Mouse (Mus musculus): ENCODE measurements around the gene Dcdc2a.

Gene Dcdc2a

DNA sequence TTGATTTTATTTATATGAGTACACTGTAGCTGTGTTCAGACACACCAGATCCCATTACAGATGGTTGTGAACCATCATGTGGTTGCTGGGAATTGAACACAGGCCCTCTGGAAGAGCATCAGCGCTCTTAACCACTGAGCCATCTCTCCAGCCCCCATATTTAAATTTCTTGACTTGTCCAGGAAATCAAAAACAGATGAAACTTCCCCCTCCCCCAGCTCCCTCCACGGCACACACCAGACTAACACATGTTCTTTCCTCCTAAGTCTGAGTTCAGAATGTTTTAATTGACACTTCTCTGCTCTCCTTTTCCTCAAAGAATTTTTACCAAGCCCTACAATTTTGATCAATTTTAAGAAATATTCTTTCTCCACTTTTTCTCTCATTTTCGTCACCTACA, 113.1 kb downstream of the Dcdc2a start:
- DNase-seq (ENCODE audit: low spot score in 2 of 2): no peak

DNA sequence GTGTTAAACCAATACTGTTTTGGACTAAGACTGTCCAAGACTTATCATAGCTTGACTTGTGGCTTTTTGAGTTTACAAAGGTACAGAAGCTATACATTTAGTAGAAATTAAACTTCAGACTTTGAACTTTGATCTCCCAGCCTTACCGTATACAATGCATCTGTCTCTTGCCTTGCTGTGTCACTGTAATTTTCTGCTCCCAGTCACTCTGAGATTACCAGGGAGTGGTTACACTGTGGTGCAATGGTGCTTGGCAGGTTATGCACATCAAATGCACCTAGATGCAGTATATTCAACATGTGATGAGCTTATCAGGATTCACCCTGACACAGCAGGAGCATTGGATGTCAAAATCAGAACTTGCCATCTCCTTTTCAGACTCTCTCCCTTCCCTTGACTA, 122.0 kb downstream of the Dcdc2a start:
- no peak for DNase-seq (ENCODE audit: low spot score in 2 of 2)

DNA sequence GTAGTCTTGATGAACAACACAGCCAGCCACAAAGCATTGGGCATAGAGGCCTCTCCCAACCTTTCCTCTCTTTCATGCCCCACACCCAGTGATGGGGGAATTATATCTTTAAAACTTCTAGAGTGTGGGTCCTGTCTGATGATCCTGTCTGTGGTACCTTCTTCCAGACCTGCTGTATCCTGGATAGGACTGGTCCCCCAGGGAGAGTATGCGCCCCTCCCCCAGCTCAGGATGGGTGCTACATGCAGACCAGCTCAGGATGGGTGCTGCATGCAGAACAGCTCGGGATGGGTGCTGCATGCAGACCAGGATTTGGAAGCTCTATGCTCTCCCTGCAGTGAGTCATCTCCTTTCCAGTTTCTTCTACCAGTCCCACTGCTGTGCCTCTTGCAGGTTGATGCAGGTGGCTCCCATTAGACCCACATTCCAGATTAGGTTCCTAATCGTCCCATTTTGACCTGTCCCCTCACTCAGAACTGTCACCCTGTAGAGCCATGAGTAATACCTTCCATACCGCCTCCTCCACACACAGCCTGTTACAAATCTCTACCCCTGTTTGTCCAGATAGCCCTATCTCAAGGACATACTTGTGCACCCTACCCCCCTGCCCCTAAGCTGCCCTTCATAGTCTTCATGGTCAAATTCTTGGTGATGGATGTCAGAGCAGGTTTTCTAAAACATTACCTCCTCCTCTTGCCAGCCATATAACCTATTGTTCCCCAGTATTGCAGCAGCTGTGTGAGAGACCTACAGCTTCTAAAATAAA, 122.6 kb downstream of the Dcdc2a start:
- no peak for DNase-seq (ENCODE audit: low spot score in 2 of 2)

DNA sequence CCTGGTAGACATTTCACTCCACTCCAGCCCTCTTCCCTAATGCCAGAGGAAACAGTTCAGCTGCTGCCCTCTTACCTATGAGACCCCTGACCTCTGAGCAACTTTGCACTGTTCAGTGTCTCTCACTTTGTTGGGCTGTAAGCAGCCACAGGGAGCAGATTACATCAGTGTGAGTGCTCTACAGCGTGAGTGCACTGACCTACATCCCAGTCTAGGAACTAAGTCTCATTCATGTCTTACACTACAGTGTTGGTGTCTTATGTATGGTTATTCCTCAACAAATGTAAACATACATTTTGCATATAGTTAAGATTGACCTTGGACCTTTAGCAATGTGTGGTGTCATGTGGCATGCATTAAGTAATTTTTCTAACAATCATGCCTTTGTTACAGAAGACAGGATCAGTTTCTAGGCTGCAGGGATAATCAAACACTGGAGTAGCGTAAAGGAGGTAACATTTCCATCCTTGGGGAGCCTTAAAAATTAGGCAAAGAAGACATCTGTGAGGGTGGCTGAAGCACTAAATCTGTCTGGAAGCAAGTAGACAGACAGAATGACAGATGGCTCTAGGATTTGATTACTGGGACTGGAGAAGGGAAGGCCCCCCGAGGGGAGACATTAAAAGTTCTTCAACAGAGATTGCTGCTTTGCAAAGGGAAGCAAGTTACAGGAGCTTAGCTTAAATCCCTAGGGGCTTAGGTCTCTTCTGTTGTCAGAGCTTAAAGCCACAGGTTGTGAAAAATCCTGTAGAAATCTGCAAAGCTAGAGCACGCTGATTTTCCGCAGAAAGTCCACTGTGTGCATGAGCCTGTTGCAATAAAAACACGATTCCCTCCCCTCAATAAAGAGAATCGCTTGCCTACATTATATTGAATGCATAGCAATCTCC, 130.9 kb downstream of the Dcdc2a start:
- DNase-seq (ENCODE audit: low spot score in 2 of 2): no peak

DNA sequence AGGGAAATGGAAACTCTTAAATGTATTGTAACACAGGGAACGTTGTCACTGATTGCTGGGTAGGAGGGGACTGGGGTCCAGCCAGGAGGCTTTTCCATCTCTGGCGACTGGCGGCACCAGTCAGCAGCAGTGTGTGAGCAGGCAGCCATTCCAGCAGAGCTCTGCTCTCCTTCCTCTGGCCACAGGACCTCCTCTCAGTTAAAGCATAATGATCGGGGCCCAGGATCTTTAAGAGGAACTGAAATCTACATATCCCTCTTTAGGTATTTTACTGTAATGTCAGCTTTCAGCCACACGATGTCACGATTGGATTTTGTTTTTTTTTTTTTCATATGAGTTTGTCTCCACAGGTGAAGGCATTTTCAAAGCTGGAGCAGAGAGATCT, 131.5 kb downstream of the Dcdc2a start:
- DNase-seq (ENCODE audit: low spot score in 2 of 2): no peak

DNA sequence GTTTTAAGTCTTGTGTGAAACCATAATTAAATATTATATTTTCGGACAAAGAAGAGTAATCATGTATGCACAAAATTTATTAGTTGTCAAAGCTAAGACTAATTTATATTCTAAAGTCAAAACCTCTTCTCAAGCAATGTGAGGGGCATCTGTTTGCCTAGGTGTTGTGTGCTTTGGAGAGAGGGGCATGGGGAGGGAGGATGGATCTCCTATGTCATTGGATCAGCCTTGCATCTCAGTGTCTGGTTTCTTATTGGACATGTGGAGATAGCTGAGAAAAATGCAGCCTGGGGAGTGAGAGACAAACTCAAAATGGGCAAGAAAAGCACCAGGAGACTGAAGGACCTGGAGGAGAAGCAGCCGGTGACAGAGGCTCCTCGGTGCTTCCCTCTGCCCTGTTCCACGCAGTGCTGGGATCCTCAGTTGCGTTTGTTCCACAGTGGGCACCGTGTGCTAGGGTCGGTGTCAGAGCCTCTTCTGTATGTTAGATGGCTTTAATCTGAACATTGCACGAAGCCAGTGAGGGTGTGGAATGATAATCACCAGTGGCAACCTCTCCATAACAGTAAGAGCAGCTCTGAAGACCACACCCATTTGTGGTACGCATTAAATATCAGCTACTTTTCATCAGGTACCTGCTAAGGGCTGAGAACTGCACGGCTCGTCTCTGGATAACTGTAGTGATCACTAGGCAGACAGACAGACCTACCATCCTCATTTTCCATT, 133.8 kb downstream of the Dcdc2a start:
- DNase-seq (ENCODE audit: low spot score in 2 of 2): no peak

DNA sequence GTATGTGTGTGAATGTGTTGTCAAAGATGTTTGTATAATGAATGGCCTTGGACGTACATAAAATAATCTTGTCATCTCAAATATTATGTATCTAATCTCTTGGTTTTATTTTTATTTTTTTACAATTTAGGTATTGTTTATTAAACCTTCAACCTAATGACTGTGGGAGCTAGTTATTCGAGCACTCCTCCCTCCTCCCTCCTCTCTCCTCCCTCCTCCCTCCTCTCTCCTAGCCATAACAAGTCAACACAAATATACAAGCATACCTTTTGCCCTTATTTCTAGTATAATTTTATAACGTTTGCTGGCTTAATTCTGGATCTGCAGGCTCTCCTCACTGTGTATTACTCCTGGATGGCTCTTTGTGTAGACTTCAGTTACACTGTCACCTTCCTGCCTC, 134.4 kb downstream of the Dcdc2a start:
- no peak for DNase-seq (ENCODE audit: low spot score in 2 of 2)

DNA sequence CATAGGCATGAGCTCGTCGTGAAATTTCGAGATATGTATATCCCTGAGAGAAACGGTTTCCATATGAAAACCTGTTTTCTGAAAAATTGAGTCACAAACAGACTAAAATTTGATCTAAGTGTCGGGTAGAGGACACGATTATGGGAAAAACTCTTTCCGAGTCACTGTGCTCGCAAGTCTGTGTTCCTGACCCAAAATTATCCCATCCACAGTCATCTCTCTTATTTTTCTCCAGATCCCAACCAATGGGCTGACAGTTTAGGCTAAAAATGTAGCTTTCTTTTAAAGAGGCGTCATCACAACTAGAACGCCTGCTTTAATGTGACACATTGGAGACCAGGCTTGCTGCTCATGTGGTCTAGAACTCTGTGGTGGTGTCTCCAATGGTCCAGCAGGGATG, 139.9 kb downstream of the Dcdc2a start:
- DNase-seq (ENCODE audit: low spot score in 2 of 2): no peak

DNA sequence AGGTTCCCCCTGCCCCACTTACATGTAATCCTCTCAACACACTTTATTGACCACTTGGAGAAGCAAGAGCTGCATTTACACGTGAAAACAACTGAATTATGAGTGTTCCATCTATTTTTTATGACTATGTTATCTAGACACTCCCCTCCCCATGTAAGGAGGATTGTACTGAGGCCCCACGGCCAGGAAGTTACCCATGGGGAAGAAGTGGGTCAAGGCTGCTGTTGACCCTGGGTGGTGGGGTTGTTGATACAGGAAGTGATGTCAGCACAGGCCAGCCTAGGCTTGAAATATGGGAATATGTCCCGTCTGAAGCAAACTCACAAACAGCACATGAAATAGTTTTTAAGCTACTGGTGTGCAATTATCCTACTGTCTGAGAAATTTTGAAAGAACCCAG, 144.1 kb downstream of the Dcdc2a start:
- DNase-seq (ENCODE audit: low spot score in 2 of 2): no peak

DNA sequence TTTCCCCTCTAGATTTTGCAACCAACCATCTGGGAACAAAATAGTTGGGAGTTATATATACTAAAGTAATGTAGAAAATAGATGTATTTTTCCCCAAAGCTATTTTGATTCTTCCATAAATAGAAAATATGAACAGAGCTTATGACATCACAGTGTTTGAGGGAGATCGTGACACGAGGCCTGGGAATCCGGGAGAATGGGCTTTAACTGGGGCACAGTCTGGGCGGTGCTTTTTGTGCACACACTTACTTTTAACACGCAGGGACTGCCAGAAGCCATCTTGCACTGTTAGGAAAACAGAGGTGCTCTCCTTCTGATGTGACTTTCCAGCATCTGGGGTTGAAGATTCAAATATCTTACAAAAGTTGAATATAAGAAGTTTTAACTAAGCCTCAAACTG, 151.1 kb downstream of the Dcdc2a start:
- no peak for DNase-seq (ENCODE audit: low spot score in 2 of 2)

DNA sequence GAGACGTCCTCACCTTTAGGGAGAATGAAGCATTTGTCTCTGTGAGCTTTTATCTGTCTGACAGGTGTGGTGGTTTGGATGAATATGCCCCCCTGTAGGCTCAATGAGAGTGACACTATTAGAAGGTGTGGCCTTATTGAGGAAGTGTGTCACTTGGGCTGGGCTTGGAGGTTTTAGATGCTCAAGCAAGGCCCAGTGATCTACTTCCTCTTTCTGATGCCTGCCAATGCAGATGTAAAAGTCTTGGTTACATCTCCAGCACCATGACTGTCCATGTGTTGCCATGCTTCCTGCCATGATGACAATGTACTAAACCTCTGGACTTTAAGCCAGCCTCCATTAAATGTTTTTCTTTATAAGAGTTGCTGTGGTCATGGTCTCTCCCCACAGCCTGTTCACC, 162.6 kb downstream of the Dcdc2a start:
- no peak for DNase-seq (ENCODE audit: low spot score in 2 of 2)

DNA sequence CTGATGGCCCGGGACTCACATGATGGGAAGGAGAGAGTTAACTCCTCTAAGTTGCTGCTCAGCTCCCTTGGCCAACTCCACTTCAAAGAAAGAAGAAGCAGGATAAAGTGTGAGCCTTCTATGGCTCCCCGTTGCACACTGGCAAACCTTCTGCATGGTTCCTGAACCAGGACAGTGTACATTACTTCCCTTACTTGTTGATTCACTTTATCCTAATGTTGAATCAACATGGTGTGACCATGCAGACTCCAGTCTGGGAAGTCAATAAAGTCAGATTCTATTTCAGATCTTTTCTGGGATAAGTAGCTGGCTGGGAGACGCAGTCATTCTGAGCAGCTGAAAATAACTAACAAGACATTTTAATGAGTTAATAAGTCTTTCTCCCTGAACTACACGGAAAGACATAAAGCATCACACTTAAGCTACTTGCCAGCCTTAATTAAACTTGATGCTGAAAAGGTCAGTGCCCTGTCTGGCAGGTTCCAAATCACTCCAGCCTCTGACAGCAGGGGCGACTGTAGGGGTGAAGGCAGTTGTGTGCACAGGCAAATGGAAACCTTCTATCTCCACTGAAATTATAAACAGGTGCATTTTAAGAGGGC, 164.5 kb downstream of the Dcdc2a start:
- no peak for DNase-seq (ENCODE audit: low spot score in 2 of 2)

DNA sequence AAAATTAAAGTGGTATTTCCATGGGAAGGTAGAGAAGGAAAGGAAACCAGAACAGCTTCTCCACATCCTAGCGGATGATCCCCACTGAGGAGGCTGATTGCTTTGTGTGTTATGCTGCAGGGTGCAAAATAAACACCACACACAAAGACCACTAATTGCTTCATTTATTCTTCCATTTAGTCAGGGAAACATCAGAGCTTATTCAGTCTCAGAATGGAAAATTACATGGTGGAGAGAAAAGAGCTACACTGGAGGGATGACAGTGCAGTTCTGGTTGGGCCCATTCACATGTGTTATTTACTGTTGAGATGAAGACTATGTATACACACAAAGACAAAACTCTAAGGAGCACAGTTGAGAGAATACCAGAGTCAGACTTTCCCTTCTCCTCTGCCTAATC, 196.1 kb downstream of the Dcdc2a start:
- no peak for DNase-seq (ENCODE audit: low spot score in 2 of 2)

DNA sequence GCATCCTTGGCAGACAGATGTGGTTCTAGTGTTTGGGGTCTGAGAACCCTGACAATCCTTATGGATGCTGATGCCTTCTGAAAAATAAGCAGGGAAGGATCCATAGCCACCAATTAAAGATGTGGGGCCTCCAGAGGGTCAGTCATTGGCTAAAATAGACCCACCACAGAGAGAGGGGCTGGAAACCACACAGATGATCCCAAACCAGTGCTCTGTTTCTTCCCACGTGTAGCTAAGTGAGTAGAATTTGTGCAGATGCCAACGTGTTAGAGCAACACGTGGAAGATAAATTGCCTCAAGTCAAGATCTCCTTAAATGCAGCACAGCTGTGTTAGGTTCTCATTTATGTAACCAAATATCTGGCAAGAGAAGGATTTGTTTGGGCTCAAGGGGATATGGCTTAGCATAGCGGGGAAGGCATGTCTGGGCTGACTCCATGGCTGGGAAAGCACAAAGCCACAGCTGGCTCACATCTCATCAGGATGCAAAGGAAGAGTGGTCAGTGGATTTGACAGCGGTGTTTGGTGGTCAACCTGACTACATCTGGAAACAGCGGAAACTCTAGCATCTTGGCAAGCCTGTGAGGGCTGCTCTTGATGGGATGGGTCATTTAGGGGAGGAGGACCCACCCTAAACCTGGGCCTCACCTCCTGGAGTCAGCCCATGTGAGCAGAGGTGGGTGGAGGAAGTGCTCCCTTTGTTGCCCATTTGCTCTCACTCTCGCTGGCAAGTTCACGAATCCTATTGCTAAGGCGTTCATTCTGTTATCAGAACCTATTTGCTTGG, 198.9 kb downstream of the Dcdc2a start:
- DNase-seq (ENCODE audit: low spot score in 2 of 2): no peak

DNA sequence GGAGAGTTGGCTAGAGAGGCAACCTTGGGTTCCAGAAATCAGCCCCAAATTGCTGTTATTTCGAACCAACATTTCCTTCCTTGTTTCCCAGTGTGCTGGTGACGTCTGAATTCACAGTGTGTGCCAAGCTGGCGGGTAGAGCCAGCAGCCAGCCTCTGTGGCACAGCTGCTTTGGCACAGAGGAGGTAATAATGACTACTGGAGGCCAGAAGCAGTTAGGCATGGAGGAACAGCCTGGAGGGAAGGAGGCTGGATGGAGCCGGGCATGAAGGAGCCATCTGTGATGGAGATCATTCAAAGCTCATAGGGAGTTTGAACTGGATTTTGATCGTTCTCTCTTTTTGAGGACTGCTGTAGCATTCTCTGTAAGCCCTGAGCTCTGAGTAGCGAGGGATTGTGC, 201.8 kb downstream of the Dcdc2a start:
- no peak for DNase-seq (ENCODE audit: low spot score in 2 of 2)

Data from natural killer cell, adult 2 months (primary cell).